Mouse (Mus musculus) heart, embryonic 12.5 days (tissue): ENCODE data around the gene Cep128. TPM values are rescaled to one million over a fixed set of nuclear protein-coding genes. Genes with fewer than 3 reads are reported as not detected.

ENCODE experiments used
- ATAC-seq: fragments of 200-750 bp; cut with Nextera tagmentation; 2 replicates; pipeline ENCODE4 v1.8.0; 2017; ENCODE audit warnings: moderate TSS enrichment, moderate library complexity; ENCODE audit not compliant: insufficient number of reproducible peaks, low FRiP score
- H3K27ac ChIP-seq: fragments of 300-500 bp; sonication (generic); 2 replicates; pipeline ENCODE4 v1.5.1; 2016; ENCODE audit warnings: mild to moderate bottlenecking, moderate library complexity; ENCODE audit not compliant: poor library complexity, severe bottlenecking
- H3K27me3 ChIP-seq: fragments of 300-500 bp; sonication (generic); replicated peaks from 2 replicates; pipeline ENCODE4 v1.6.1; 2016; ENCODE audit warnings: mild to moderate bottlenecking, moderate library complexity
- H3K36me3 ChIP-seq: fragments of 300-500 bp; sonication (generic); 2 replicates; pipeline ENCODE4 v1.6.1; 2016; ENCODE audit warnings: mild to moderate bottlenecking, moderate library complexity
- H3K4me1 ChIP-seq: fragments of 300-500 bp; sonication (generic); replicated peaks from 2 replicates; pipeline ENCODE4 v1.6.1; 2016; ENCODE audit warnings: mild to moderate bottlenecking
- H3K4me2 ChIP-seq: fragments of 300-500 bp; sonication (generic); 2 replicates; pipeline ENCODE4 v1.6.1; 2016; ENCODE audit warnings: mild to moderate bottlenecking, moderate library complexity
- H3K4me3 ChIP-seq: fragments of 300-500 bp; sonication (generic); 2 replicates; pipeline ENCODE4 v1.5.1; 2016; ENCODE audit warnings: mild to moderate bottlenecking
- H3K9ac ChIP-seq: fragments of 300-500 bp; sonication (generic); 2 replicates; pipeline ENCODE4 v1.6.1; 2016; ENCODE audit warnings: mild to moderate bottlenecking, moderate library complexity
- H3K9me3 ChIP-seq: fragments of 300-500 bp; sonication (generic); replicated peaks from 2 replicates; pipeline ENCODE4 v1.6.1; 2016; ENCODE audit warnings: mild to moderate bottlenecking, moderate library complexity
- WGBS: fragments of 180-500 bp; shearing (Covaris S2); methylation state at CpG from one replicate; pipeline ENCODE4 v1.1.7; 2016; 5-methylcytosine and 5-hydroxymethylcytosine counted together
- polyA plus RNA-seq: library from polyadenylated mRNA; unstranded; fragments of >200 nt; fragmentation: Nextera tagmentation; extraction: Ambion mirVana; gene quantifications from 2 replicates; pipeline ENCODE4 v1.2.1, GENCODE M21; 2016

The Cep128 gene
- polyA plus RNA-seq, 1 experiment from 2014 or later, result 6.1 TPM

DNA sequence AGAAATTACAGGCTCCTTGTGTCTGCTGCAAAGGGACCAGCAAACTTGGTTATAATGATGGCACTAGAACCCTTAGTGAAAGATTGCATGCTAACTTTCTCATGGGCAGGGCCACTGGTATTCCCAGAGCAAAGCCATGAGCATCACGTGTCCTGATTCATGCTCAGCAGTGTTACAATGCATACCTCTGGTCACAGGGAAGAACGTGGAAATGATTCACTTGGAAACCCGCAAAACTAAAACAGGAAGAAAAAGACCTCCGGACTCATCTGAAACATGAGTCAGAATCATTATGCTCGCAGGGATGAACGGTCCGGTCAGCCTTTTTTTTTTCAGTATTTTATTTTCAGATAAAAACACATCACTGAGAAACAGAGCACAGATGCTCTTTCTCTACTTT is 78.4 kb downstream of the Cep128 start:
- no peaks in the 10 kb centered on the region for H3K27me3 ChIP-seq
- no peaks in the 10 kb centered on the region for H3K4me1 ChIP-seq
- no peak overlapping the region for H3K4me2 ChIP-seq
- no peaks in the 10 kb centered on the region for H3K36me3 ChIP-seq
- no peak overlapping the region for H3K4me3 ChIP-seq
- no peaks in the 10 kb centered on the region for H3K9me3 ChIP-seq
- WGBS, result 85% methylated on average over 7 of the region's 7 CpGs
- no peak overlapping the region for H3K9ac ChIP-seq
- H3K27ac ChIP-seq, result no peak overlapping the region
- no peak for ATAC-seq

DNA sequence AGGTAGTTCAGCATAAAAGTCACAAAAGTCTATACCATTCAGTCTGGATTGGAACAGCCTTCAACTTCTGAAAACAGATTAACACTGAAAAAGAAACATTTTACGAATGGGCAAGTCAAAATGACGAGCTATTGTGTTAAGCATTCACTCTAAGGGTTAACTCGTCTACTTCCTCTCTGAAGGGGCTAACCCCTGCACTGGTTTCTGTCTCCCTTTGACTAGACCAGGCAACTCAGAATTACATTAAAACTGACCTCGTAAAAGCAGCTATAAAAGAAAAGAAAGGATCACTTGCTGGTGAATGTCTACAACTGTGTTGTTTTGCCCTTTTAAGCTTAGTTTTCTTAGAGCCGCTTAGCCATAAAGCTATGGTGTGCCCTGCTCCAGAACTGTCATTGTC is 79.2 kb downstream of the Cep128 start:
- no peak overlapping the region for H3K9ac ChIP-seq
- no peaks in the 10 kb centered on the region for H3K27me3 ChIP-seq
- no peak overlapping the region for H3K4me3 ChIP-seq
- H3K4me2 ChIP-seq, result no peak overlapping the region
- H3K36me3 ChIP-seq, result no peaks in the 10 kb centered on the region
- H3K4me1 ChIP-seq, result no peaks in the 10 kb centered on the region
- no peak overlapping the region for H3K27ac ChIP-seq
- no peak for ATAC-seq
- H3K9me3 ChIP-seq, result no peaks in the 10 kb centered on the region
- 74% methylated on average over 5 of the region's 5 CpGs for WGBS

DNA sequence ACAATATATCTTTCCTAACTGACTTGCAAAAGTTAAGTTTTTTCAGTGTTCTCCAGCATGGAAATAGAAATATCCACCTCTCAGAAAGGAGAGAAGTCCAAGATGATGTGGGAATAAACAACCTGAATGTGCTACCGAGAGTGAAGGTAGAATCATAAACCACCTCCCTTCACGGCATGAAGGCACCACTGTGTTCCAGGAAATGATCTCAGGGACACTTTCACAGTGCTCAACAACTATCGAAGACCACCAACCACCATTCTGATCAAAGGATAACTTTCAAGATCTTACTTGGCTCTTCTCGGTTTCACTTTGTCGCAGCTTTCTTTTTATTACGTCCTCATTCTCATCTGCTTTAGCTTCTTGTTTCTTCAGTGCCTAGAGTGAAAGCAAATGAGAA is 85.5 kb downstream of the Cep128 start:
- Histone ChIP-seq H3K27ac (no peak overlapping the region), H3K4me1 (0 out of 2 replicates have a peak, but pooled peaks cover 3% of the 10 kb centered on the region), H3K27me3 (no peaks in the 10 kb centered on the region), H3K4me3 (no peak overlapping the region), H3K36me3 (peaks cover 17% of the 10 kb centered on the region), H3K4me2 (no peak overlapping the region), H3K9ac (no peak overlapping the region), H3K9me3 (no peaks in the 10 kb centered on the region)
- ATAC-seq, result no peak
- WGBS, result 95% methylated on average over 6 of the region's 6 CpGs

DNA sequence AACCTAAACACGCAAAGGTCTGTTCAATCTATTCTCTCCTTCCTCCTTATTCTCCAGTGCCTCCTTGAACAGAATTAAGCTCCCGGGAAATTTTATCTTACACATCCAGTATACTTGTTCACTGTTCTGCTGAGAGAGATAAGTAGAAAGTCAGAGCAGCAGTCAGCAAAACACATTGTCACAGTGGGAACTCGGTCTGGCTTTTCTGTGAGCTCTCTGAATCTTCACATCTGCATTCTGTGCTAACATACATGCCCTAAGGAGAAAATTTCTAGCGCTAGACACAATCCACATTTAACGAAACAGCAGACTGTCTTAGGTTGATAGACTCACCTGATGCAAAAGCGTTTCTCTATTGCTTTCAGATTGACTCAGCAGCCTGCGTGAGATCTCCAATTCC is 88.3 kb downstream of the Cep128 start:
- Histone ChIP-seq H3K4me2 (no peak overlapping the region), H3K4me3 (no peak overlapping the region), H3K9ac (no peak overlapping the region), H3K9me3 (no peaks in the 10 kb centered on the region), H3K27ac (no peak overlapping the region), H3K27me3 (no peaks in the 10 kb centered on the region), H3K4me1 (0 out of 2 replicates have a peak, but pooled peaks cover 3% of the 10 kb centered on the region), H3K36me3 (peaks cover 17% of the 10 kb centered on the region)
- peak; percentile 67 for ATAC-seq
- 65% methylated on average over 7 of the region's 7 CpGs for WGBS

DNA sequence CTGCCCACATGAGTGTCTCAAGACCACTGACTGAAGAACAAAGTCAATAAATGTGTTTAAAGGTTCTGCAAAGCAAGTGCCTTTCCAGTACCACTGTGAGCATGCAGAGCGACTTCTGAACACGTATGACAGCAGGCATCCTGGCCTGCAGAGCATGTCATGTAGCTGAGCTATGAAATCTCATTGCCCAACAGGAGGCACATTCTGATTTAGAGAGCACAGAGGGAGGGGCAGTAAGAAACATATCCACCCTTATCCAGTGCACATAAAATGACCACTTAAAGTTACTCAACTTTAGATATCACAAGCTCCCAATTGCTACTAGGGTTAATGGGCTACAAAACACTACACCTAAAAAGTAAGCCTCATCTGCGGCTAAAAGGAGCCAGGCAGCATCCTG is 88.8 kb downstream of the Cep128 start:
- no peak for ATAC-seq
- no peak overlapping the region for H3K4me3 ChIP-seq
- H3K27ac ChIP-seq, result no peak overlapping the region
- no peaks in the 10 kb centered on the region for H3K27me3 ChIP-seq
- H3K4me1 ChIP-seq, result 0 out of 2 replicates have a peak, but pooled peaks cover 3% of the 10 kb centered on the region
- no peak overlapping the region for H3K9ac ChIP-seq
- H3K36me3 ChIP-seq, result peaks cover 17% of the 10 kb centered on the region
- H3K9me3 ChIP-seq, result no peaks in the 10 kb centered on the region
- no peak overlapping the region for H3K4me2 ChIP-seq
- 80% methylated on average over 3 of the region's 3 CpGs for WGBS

GRCm38 (mm10) chr12:91273936-91274335 is 110.3 kb downstream of the Cep128 start:
- no peak overlapping the region for H3K27ac ChIP-seq
- no peak overlapping the region for H3K4me2 ChIP-seq
- no peak overlapping the region for H3K9ac ChIP-seq
- no peaks in the 10 kb centered on the region for H3K9me3 ChIP-seq
- no peak overlapping the region for H3K4me3 ChIP-seq
- H3K4me1 ChIP-seq, result no peaks in the 10 kb centered on the region
- H3K36me3 ChIP-seq, result no peaks in the 10 kb centered on the region
- no peaks in the 10 kb centered on the region for H3K27me3 ChIP-seq
- WGBS, result 83% methylated on average over 2 of the region's 2 CpGs
- ATAC-seq, result no peak

- no peak for ATAC-seq
- H3K9me3 ChIP-seq, result no peaks in the 10 kb centered on the region
- H3K4me3 ChIP-seq, result no peak overlapping the region
- 85% methylated on average over 2 of the region's 2 CpGs for WGBS
- H3K4me1 ChIP-seq, result peaks cover 9% of the 10 kb centered on the region
- no peak overlapping the region for H3K27ac ChIP-seq
- no peaks in the 10 kb centered on the region for H3K36me3 ChIP-seq
- no peak overlapping the region for H3K4me2 ChIP-seq
- no peaks in the 10 kb centered on the region for H3K27me3 ChIP-seq
- no peak overlapping the region for H3K9ac ChIP-seq
Measured at GRCm38 (mm10) chr12:91269634-91270033, 114.6 kb downstream of the Cep128 start.

DNA sequence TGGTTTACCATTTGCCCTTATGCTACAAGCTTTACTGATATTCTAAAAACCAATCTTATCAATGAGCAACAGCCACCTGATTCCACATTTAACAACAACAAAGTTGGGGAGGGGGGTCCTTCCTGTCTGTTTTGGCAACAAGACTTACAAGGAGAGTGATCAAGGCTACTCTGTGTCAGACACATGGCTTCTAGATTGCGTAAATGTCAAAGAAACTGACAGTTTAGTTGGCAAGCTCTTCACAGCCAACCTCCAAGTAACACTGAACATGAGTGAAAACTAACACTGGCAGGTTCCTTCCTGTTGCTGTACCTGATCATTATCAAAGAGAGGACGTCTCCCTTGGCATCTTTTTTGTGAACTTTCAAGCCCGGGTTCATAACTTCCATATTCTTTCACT is 115.2 kb downstream of the Cep128 start:
- no peaks in the 10 kb centered on the region for H3K9me3 ChIP-seq
- no peaks in the 10 kb centered on the region for H3K36me3 ChIP-seq
- no peak overlapping the region for H3K4me3 ChIP-seq
- no peak overlapping the region for H3K9ac ChIP-seq
- no peak; the same call in 1 of the 2 replicates for ATAC-seq
- no peak overlapping the region for H3K27ac ChIP-seq
- no peak overlapping the region for H3K4me2 ChIP-seq
- peaks cover 10% of the 10 kb centered on the region for H3K4me1 ChIP-seq
- WGBS, result 65% methylated on average over 3 of the region's 3 CpGs
- no peaks in the 10 kb centered on the region for H3K27me3 ChIP-seq

- Histone ChIP-seq H3K36me3 (no peaks in the 10 kb centered on the region), H3K27me3 (no peaks in the 10 kb centered on the region), H3K9ac (no peak overlapping the region), H3K4me3 (no peak overlapping the region), H3K4me1 (peaks cover 10% of the 10 kb centered on the region), H3K4me2 (no peak overlapping the region), H3K9me3 (no peaks in the 10 kb centered on the region), H3K27ac (no peak overlapping the region)
- WGBS, result 75% methylated on average over 2 of the region's 2 CpGs
- ATAC-seq, result no peak
Measured at GRCm38 (mm10) chr12:91266014-91266413, 118.2 kb downstream of the Cep128 start.

DNA sequence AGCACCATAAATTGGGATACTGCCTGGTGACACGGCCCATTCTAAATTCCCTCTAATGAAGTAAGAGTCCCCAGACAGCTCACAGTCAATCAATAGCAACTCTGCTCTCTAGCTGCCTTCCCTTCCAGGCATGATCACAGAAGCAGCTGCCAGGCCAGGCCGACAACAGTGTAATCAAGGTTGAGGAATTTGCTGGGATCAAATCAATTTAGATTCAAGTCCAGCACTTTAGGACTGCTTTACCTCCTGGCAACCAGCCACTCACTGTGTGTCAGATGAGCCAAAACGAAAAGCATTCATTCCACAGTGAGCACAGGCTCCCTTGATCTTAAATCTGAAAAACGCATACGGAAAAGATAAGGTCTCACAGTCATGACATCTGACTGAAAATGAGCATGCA is 118.7 kb downstream of the Cep128 start:
- Histone ChIP-seq H3K9me3 (no peaks in the 10 kb centered on the region), H3K9ac (no peak overlapping the region), H3K4me1 (peaks cover 10% of the 10 kb centered on the region), H3K4me3 (no peak overlapping the region), H3K36me3 (no peaks in the 10 kb centered on the region), H3K27me3 (no peaks in the 10 kb centered on the region), H3K4me2 (no peak overlapping the region), H3K27ac (peak overlapping the region; percentile 47; the same call in 1 of the 2 replicates)
- WGBS, result 29% methylated on average over 5 of the region's 5 CpGs
- peak; percentile 39; the same call in 1 of the 2 replicates for ATAC-seq

- H3K27me3 ChIP-seq, result no peaks in the 10 kb centered on the region
- 79% methylated on average over 3 of the region's 3 CpGs for WGBS
- H3K27ac ChIP-seq, result no peak overlapping the region
- H3K36me3 ChIP-seq, result no peaks in the 10 kb centered on the region
- peaks cover 10% of the 10 kb centered on the region for H3K4me1 ChIP-seq
- no peak for ATAC-seq
- H3K9ac ChIP-seq, result no peak overlapping the region
- H3K4me3 ChIP-seq, result no peak overlapping the region
- no peak overlapping the region for H3K4me2 ChIP-seq
- H3K9me3 ChIP-seq, result no peaks in the 10 kb centered on the region
Measured at GRCm38 (mm10) chr12:91264828-91265355, 119.3 kb downstream of the Cep128 start.

- no peak for ATAC-seq
- 66% methylated on average over 3 of the region's 3 CpGs for WGBS
- H3K27ac ChIP-seq, result no peak overlapping the region
Measured at GRCm38 (mm10) chr12:91263705-91264104, 120.5 kb downstream of the Cep128 start.

More at GRCm38 (mm10) chr12:91263705-91264104, 120.5 kb downstream of the Cep128 start:
- Histone ChIP-seq H3K36me3 (peaks cover 6% of the 10 kb centered on the region; the same call in 1 of the 2 replicates), H3K9me3 (no peaks in the 10 kb centered on the region), H3K27me3 (no peaks in the 10 kb centered on the region), H3K4me3 (no peak overlapping the region), H3K9ac (no peak overlapping the region), H3K4me1 (peaks cover 10% of the 10 kb centered on the region), H3K4me2 (no peak overlapping the region)
